Mouse (Mus musculus) limb, embryonic 13.5 days (tissue): Measurements from ENCODE around the gene Akap13. TPM values are rescaled to one million over a fixed set of nuclear protein-coding genes. Genes with fewer than 3 reads are reported as not detected.

Source experiments
- ATAC-seq: fragments of 200-750 bp; cut with Nextera tagmentation; 2 replicates; pipeline ENCODE4 v1.8.0; 2017; ENCODE audit warnings: low read depth, moderate number of reproducible peaks, moderate TSS enrichment; ENCODE audit not compliant: low FRiP score
- H3K27ac ChIP-seq: fragments of 300-500 bp; sonication (generic); 2 replicates; pipeline ENCODE4 v1.5.1; 2015; ENCODE audit warnings: inconsistent platforms, mild to moderate bottlenecking, moderate library complexity
- H3K27me3 ChIP-seq: fragments of 300-500 bp; sonication (generic); 2 replicates; pipeline ENCODE4 v1.6.1; 2015; ENCODE audit warnings: mild to moderate bottlenecking, inconsistent platforms
- H3K36me3 ChIP-seq: fragments of 300-500 bp; sonication (generic); 2 replicates; pipeline ENCODE4 v1.6.1; 2015; ENCODE audit warnings: inconsistent platforms, mild to moderate bottlenecking, moderate library complexity
- H3K4me1 ChIP-seq: fragments of 300-500 bp; sonication (generic); 2 replicates; pipeline ENCODE4 v1.6.1; 2015; ENCODE audit warnings: inconsistent platforms
- H3K4me2 ChIP-seq: fragments of 300-500 bp; sonication (generic); replicated peaks from 2 replicates; pipeline ENCODE4 v1.6.1; 2015; ENCODE audit warnings: inconsistent platforms, mild to moderate bottlenecking, moderate library complexity
- H3K4me3 ChIP-seq: fragments of 300-500 bp; sonication (generic); 2 replicates; pipeline ENCODE4 v1.5.1; 2015; ENCODE audit warnings: moderate library complexity, mild to moderate bottlenecking, inconsistent platforms
- H3K9ac ChIP-seq: fragments of 300-500 bp; sonication (generic); 2 replicates; pipeline ENCODE4 v1.6.1; 2015; ENCODE audit warnings: mild to moderate bottlenecking, inconsistent platforms
- H3K9me3 ChIP-seq: fragments of 300-500 bp; sonication (generic); 2 replicates; pipeline ENCODE4 v1.6.1; 2016; ENCODE audit warnings: inconsistent platforms
- WGBS: fragments of 180-500 bp; shearing (Covaris S2); methylation state at CpG from one replicate; pipeline ENCODE4 v1.1.7; 2015; 5-methylcytosine and 5-hydroxymethylcytosine counted together
- polyA plus RNA-seq: library from polyadenylated mRNA; unstranded; fragments of >200 nt; fragmentation: Nextera tagmentation; extraction: Ambion mirVana; gene quantifications from 2 replicates; pipeline ENCODE4 v1.2.1, GENCODE M21; 2015

Akap13 gene
- polyA plus RNA-seq, 1 experiment from 2014 or later = 39.6 TPM

DNA sequence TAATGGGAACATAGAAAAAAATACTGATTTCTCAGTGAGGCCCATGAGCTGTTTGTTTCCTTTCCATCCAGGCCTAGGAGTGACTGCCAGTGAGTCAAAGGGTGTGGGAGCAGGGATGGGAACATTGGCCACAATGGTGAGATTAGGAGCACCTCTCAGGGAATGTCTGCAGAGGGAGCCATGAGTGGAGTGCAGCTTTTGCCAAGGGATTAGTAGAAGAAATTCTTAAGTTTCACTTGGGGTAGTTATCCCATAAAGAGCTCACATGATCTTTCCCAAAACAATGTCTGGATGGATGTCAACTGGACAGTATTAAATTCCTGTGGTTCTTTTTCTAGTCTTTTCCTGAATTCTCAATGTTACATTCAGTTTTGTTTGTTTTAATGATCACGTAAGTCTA lies 227.6 kb downstream of the Akap13 start:
- 63% methylated on average over 1 of the region's 1 CpGs for WGBS
- H3K4me3 ChIP-seq = no peak overlapping the region
- H3K4me2 ChIP-seq = no peak overlapping the region
- no peak overlapping the region for H3K27ac ChIP-seq
- H3K36me3 ChIP-seq = peaks cover 11% of the 10 kb centered on the region
- no peaks in the 10 kb centered on the region for H3K9me3 ChIP-seq
- H3K27me3 ChIP-seq = no peaks in the 10 kb centered on the region
- peaks cover 18% of the 10 kb centered on the region for H3K4me1 ChIP-seq
- H3K9ac ChIP-seq = no peak overlapping the region
- no peak for ATAC-seq

DNA sequence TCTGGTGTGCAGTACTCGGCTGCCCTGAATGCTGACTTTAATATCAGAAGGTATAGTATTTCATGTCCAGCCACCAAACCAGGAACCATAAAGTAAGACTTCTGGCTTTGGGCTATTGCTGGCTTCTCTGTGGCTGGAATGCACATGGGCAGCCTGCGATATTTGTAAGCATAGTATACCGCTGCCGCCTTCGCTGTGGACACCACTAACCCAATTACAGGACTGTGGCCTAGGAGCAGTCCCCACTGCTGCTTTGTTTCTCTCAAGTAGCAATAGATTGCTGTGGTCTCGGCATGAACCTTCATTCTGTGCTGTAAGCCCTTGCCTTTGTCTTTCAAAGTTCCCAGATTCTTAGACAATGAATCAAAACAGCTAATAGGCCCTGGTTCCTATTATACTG lies 228.1 kb downstream of the Akap13 start:
- 39% methylated on average over 6 of the region's 6 CpGs for WGBS
- Histone ChIP-seq H3K9me3 (no peaks in the 10 kb centered on the region), H3K4me1 (peaks cover 18% of the 10 kb centered on the region), H3K27ac (peak overlapping the region; percentile 63; the same call in 1 of the 2 replicates), H3K9ac (no peak overlapping the region), H3K27me3 (no peaks in the 10 kb centered on the region), H3K4me2 (no peak overlapping the region), H3K36me3 (peaks cover 16% of the 10 kb centered on the region), H3K4me3 (no peak overlapping the region)
- no peak for ATAC-seq

DNA sequence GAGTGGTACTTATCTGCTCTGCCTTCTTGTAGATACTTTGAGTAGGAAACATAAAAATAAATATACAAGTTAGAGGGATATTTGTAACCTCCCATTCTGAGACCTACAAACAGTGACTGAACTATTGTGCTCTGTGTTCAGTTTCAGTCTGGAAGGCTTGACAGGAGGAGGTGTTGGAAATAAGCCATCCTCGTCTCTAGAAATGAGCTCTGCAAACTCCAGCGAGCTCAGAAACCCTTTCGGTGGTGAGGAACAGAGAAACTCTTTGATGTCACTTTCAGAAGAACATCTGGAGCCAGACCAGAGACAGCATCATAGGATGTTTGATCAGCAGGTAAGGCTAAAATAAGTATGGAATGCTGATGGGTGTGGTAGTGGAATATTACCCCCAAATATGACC lies 229.6 kb downstream of the Akap13 start:
- WGBS = 45% methylated on average over 3 of the region's 3 CpGs
- ATAC-seq = no peak
- H3K9ac ChIP-seq = no peak overlapping the region
- no peak overlapping the region for H3K4me3 ChIP-seq
- H3K9me3 ChIP-seq = no peaks in the 10 kb centered on the region
- H3K4me1 ChIP-seq = peaks cover 18% of the 10 kb centered on the region
- no peak overlapping the region for H3K27ac ChIP-seq
- H3K4me2 ChIP-seq = no peak overlapping the region
- H3K27me3 ChIP-seq = no peaks in the 10 kb centered on the region
- peaks cover 25% of the 10 kb centered on the region for H3K36me3 ChIP-seq

DNA sequence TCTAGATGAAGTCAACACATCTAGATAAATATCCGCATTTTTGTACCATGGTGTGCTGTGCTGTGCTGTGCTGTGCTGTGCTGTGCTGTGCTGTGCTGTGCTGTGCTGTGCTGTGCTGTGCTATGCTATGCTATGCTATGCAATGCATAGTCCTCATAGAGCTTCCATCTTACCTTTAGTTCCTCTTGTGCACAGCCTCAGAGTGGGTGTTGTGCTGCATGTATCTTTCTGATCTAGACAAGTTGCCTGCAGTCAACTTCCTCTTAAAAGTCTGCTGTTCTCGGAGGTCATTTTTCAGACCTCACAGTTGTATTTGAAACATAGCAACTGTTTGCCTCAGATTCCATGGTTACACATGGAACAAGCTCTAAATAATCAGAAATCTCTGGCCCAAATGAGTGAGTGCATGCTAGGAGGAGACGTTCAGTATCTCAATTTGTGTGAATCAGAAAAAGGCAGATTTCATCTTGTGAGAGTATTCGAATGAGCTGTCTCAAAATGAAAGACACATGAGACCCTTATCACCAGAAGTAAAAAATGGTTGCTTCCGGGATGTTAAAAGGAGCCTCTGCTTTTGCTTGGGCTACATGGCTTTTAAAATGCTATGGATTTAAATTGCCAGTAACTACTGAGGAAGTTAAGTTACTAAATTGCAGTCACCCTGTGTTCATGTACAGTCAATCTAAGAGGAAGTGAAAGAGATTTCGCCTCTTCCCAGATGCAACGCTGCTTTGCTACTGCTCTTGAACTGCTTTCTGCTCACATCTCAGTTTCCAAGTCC lies 230.9 kb downstream of the Akap13 start:
- WGBS = 89% methylated on average over 7 of the region's 7 CpGs
- no peaks in the 10 kb centered on the region for H3K27me3 ChIP-seq
- H3K4me3 ChIP-seq = no peak overlapping the region
- no peaks in the 10 kb centered on the region for H3K9me3 ChIP-seq
- H3K4me2 ChIP-seq = no peak overlapping the region
- ATAC-seq = no peak
- H3K4me1 ChIP-seq = peaks cover 18% of the 10 kb centered on the region
- H3K27ac ChIP-seq = no peak overlapping the region; the same call in 1 of the 2 replicates
- peaks cover 30% of the 10 kb centered on the region for H3K36me3 ChIP-seq
- H3K9ac ChIP-seq = no peak overlapping the region

DNA sequence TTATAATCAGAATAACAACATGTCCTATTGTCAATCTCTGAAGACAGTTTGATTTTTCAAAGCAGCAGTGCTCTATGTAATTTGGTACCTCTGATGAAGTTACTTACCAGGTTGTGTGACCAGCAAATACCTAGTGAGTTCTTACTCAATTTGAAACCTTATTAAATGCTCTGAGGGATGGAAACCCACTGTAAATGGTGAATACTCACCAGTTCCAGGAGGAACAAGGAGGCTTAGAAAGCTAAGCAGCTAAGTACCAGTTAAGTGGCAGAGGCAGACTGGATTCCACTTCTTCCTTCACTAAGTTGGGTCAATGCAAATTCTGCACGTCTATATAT lies 231.5 kb downstream of the Akap13 start:
- Histone ChIP-seq H3K27me3 (no peaks in the 10 kb centered on the region), H3K4me1 (peaks cover 18% of the 10 kb centered on the region), H3K4me2 (no peak overlapping the region), H3K9me3 (no peaks in the 10 kb centered on the region), H3K36me3 (peaks cover 30% of the 10 kb centered on the region), H3K4me3 (no peak overlapping the region), H3K27ac (no peak overlapping the region; the same call in 1 of the 2 replicates), H3K9ac (no peak overlapping the region)
- ATAC-seq = no peak
- WGBS = 90% methylated on average over 1 of the region's 1 CpGs

DNA sequence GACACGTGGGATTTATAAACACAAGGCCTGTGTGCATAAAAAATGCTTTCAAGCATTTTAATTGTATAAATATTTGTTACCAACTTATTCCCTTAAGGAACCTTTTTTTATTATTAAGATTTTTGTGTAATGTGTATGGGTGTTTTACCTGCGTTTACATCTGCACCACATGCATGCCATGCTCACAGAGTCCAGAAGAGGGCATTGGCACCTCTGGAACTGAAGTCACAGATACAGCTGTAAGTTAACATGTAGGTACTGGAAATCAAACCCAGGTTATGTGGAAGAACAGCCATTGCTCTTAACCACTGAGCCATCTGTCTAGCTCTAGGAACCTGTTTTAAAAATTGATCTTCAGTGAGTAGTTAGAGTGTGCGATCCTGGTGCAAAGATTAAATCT lies 232.8 kb downstream of the Akap13 start:
- Histone ChIP-seq H3K4me3 (no peak overlapping the region), H3K36me3 (peaks cover 34% of the 10 kb centered on the region), H3K9ac (no peak overlapping the region), H3K9me3 (no peaks in the 10 kb centered on the region), H3K27me3 (no peaks in the 10 kb centered on the region), H3K4me1 (peaks cover 14% of the 10 kb centered on the region), H3K27ac (no peak overlapping the region), H3K4me2 (no peak overlapping the region)
- 82% methylated on average over 3 of the region's 3 CpGs for WGBS
- ATAC-seq = no peak

DNA sequence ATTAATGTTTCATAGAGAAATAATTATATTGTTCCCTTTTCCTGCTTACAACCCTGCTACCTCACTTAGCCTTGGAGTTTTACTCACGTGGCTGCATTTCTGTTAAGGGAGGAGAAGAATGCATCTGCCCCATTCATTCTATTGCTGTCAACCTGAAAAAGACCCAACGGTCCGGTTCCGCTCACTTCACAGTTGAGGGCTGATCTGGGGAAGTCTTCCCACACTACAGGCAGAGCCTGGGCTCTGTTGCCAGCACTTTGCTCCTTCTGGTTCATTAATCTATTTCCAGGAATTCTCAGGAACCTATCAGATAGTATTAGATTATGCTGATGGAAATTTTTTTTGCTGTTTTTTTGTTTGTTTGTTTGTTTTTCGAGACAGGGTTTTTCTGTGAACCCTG lies 239.4 kb downstream of the Akap13 start:
- 85% methylated on average over 5 of the region's 5 CpGs for WGBS
- ATAC-seq = no peak
- H3K27me3 ChIP-seq = no peaks in the 10 kb centered on the region

DNA sequence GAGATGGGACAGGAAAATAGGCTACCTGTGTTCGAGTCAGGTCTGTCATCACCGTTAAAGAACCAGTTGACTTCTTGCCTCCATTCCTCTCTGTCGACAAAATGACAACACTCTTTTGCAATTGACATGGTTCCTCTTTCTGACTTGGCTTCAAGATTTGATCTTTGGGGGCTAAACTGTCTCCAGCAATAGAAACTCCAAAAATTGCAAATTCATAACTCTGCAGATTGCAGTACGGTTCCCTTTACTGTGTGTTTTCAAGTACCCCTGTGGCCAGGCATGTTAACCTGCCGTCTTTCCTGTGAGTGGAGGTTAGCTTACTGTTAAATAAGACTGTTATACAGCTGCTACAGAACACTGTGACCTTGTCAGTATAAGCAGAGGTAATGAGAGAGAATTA lies 244.5 kb downstream of the Akap13 start:
- Histone ChIP-seq H3K36me3 (peaks cover 39% of the 10 kb centered on the region), H3K4me1 (no peaks in the 10 kb centered on the region), H3K4me3 (no peak overlapping the region), H3K4me2 (no peak overlapping the region), H3K9me3 (no peaks in the 10 kb centered on the region), H3K27ac (no peak overlapping the region), H3K9ac (no peak overlapping the region), H3K27me3 (no peaks in the 10 kb centered on the region)
- 89% methylated on average over 5 of the region's 5 CpGs for WGBS
- no peak for ATAC-seq

More for the DNA sequence above, 239.4 kb downstream of the Akap13 start:
- peaks cover 33% of the 10 kb centered on the region for H3K36me3 ChIP-seq
- H3K9me3 ChIP-seq = no peaks in the 10 kb centered on the region
- no peak overlapping the region for H3K4me3 ChIP-seq
- no peak overlapping the region for H3K27ac ChIP-seq
- no peaks in the 10 kb centered on the region for H3K4me1 ChIP-seq
- H3K4me2 ChIP-seq = no peak overlapping the region
- H3K9ac ChIP-seq = no peak overlapping the region

DNA sequence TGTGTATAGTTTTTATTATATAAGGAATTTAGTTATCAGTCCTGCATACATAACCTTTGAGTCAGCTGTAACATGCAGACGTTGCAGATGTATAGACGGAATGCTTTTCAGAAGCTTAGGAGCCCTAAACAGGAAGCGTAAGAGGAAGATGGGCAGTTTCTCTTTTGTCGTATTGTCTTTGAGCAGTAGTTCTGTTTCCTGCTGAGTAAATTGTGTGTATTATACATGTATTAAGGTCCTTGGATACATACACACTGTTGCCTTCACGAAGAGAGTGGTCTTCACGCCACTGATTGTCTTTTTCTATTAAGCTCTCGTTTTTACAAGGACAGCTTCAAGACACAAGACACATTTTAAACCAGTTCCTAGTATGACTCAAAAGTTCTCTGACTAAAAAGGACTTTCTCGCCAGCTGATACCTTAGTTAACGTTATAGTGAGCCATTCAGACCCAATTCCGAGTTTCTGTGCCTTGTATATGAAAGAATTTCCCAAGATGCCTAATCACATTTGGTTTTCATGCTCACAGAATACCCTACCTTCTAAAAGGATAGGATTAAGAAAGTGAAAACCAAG lies 245.5 kb downstream of the Akap13 start:
- WGBS = 89% methylated on average over 10 of the region's 10 CpGs
- Histone ChIP-seq H3K9ac (no peak overlapping the region), H3K4me2 (no peak overlapping the region), H3K36me3 (peaks cover 47% of the 10 kb centered on the region), H3K9me3 (no peaks in the 10 kb centered on the region), H3K4me1 (no peaks in the 10 kb centered on the region), H3K4me3 (no peak overlapping the region), H3K27me3 (no peaks in the 10 kb centered on the region), H3K27ac (no peak overlapping the region)
- no peak for ATAC-seq

DNA sequence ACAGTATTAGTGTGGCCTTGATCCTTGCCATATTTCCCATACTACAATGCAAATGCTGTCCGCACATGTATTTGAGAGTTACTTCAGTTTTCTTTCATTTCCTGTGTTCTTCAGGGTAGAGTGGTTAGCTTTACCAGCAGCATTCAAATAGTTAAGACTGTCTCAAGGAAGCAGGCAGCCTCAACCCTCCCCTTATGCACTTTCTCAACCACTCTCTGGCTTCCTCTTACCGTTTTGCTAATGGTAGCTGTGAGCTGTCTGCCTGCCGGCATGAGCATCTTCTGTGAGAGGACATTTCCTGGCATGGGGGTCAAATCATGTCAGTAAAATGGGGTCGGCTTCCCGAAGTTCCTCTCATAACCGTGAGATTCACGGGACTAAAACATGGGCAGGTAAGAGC lies 246.4 kb downstream of the Akap13 start:
- Histone ChIP-seq H3K36me3 (peaks cover 47% of the 10 kb centered on the region), H3K9me3 (no peaks in the 10 kb centered on the region), H3K27me3 (no peaks in the 10 kb centered on the region), H3K4me2 (no peak overlapping the region), H3K4me3 (no peak overlapping the region), H3K27ac (no peak overlapping the region), H3K9ac (no peak overlapping the region), H3K4me1 (no peaks in the 10 kb centered on the region)
- ATAC-seq = no peak
- WGBS = 78% methylated on average over 7 of the region's 7 CpGs

DNA sequence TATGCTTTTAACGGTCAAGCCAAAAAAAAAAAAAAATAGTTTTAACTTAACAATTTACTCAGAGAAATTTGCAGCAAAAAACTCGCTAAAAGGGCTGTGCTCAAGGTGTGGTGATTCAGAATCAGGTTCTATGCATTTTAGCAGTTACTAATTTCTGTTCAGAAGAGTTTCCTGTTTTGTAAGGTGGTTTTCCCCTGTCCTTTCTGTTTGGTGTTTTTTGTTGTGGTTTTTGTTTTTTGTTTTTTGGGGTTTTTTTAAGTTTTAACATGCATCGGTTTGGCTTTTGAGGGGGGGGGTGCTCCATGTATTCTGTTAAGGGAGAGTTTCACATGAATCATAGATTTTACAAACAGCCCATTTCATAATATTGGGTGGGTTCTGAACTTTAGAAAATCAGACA lies 247.0 kb downstream of the Akap13 start:
- no peak overlapping the region for H3K4me2 ChIP-seq
- H3K27ac ChIP-seq = no peak overlapping the region
- H3K4me3 ChIP-seq = no peak overlapping the region
- H3K9ac ChIP-seq = no peak overlapping the region
- no peaks in the 10 kb centered on the region for H3K27me3 ChIP-seq
- H3K4me1 ChIP-seq = no peaks in the 10 kb centered on the region
- no peaks in the 10 kb centered on the region for H3K9me3 ChIP-seq
- H3K36me3 ChIP-seq = peaks cover 50% of the 10 kb centered on the region
- WGBS = 88% methylated on average over 3 of the region's 3 CpGs
- no peak for ATAC-seq

DNA sequence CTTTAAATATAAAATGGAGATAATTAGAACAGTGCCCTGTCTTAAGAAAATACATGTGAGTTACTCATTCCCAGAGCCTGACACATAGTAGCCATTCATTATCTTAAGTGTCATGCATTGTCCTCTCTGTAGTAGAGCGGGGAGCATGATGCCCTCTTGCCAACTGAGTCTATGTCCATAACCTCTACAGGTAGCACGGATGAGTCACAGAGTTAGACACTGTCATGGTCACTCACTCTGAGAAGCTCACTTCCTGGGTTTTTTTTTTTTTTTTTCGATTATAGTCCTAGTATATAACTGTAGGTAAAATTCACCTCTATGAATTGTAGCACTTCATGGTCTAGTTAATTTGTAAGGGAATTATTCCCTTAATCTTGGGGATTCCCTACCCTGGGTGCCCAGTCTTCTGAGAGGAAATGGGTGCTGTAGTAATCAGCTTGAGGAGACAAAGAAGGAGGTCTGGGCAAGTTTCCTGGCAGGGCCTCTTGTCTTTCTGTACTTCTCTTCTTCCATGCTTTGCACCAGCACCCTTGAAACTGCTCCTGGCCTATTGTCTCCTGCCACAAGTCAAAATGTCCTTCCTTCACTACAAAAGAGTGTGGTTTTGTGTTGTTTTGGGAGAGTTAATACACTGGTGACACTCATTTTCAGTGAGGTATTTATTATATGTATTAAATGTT lies 247.8 kb downstream of the Akap13 start:
- Histone ChIP-seq H3K27me3 (no peaks in the 10 kb centered on the region), H3K9me3 (no peaks in the 10 kb centered on the region), H3K27ac (no peak overlapping the region), H3K4me2 (no peak overlapping the region), H3K36me3 (peaks cover 55% of the 10 kb centered on the region), H3K4me1 (no peaks in the 10 kb centered on the region), H3K9ac (no peak overlapping the region), H3K4me3 (no peak overlapping the region)
- no peak for ATAC-seq
- WGBS = 88% methylated on average over 3 of the region's 3 CpGs
